Mouse (Mus musculus) right cerebral cortex, postnatal 10 days (tissue): ENCODE data around the gene Ankrd66.

ENCODE experiments used
- DNase-seq, 2 experiments: peaks; one replicate each; pipeline ENCODE4 v3.0.0; 2021; ENCODE audit warnings: low spot score in 2 of 2

The Ankrd66 gene

DNA sequence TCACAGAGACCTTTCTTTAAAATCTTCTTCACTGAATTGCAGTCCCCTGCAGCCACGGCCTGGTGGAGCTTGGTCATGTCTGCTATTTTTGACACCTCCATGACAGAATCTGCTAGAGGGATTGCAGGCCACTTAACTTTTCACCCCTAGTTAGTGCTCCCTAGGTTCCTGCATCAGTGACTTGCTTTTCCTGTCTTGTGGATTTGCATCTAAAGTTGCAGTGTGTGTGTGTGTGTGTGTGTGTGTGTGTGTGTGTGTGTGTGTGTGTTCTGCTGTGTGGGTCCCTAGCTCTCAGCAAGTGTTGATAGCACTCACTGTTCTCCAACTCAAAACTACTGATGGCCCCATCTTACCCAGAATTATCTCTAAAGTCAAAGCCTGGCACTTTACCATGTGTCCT lies at the start of gene Ankrd66:
Gene Ankrd66 (minus strand): TSS at position 101 of the 400 bp plus-strand sequence.
- DNase-seq, result no peak

DNA sequence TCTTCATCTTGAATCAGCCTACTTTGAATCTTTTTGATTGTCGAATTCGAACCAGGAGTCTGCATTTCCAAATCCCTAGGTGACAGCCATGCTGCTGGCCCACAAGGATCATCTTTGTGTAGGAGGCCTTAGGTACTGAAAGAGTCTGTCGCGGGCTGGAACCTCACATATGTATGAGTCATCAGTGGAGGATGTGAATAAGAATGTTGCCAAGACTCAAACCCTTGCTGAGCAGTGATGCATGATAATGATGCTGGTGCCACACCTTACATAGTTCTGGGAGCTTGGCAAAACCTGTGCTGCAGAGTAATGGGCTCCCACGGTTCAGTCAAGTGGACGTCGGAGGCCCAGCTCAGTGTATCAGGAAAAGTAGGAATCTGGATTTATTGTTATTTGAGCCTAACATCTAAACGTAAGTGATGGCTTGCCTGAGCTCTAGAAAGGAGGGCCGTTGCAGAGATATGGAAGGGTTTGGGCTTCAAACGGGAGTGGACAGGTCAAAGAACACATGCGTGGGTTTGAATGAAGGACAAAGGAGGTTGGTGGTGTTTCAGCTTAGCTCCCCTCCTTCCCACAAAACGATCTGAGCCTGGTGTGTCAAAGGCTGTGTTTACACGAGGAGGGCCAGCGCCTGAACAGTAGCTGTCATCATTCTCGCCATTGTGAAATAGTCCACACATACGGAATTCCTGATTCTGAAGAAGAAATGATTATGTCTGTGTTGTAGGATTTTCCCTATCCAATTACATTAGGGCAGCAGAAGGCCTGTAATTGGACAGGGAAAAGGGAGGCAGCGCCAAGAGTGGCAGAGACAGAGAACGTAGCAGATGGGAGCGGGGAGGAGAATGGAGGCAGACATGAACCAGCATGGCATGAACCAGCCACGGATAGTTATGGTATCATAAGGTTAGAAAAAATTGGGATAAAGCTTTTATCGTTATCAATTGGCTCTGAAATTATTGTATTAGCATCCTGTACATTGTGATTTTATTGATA lies 49.2 kb upstream of the Ankrd66 start:
- DNase-seq, result no peak

DNA sequence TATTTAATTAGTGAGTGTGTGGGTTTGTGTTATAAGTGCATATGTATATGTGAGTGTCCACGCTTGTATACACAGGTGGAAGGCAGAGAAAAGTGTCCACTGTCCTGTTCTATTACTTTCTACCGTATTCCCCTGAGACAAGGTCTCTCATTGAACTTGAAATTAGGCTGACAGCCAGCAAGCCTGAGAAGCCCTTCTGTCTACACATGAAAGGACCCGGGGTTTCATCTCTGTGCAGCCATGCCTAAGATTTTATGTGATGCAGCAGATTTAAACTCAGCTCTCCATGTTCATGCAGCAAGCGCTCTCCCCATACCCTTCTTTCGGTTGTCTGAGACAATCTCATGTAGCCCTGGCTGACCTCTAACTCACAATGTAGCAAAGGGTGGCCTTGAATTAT lies 47.1 kb upstream of the Ankrd66 start:
- DNase-seq, result no peak

DNA sequence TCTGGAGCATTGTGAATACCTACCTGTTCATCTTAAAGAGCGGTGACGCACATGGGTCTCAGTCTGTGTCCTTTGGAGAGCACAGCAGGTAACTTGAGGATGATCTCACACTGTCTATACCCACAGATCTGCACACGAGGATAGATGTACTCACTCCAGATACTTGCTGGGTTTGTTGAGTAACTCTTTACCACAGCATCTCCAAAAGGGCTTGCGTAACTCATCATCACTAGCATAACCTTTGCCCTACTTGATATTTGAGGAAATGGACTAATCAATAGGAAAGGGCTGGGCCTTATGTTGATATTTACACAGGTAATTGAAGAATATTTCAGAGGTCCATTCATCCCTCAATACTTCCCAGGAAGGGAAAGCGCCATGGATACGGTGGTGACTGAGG lies 46.3 kb upstream of the Ankrd66 start:
- DNase-seq, result no peak

DNA sequence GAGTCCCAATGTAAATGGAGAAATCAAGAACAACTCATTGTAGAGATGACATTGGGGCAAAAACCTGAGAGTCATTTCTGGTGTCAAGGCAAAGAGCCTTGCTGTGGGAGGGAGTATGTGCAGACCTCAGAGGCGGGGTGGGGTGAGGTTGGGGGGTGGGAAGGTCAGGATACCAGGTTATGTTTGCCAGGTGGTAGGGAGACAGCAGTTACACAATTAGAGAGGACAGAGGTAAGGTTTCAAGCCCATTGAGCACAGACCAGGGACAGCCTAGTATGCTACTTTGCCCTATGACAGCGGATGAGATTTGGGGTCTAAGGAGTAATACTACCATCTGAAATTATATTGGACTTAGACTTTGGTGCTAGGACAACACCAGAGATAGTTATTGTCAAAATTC lies 43.8 kb upstream of the Ankrd66 start:
- no peak for DNase-seq

DNA sequence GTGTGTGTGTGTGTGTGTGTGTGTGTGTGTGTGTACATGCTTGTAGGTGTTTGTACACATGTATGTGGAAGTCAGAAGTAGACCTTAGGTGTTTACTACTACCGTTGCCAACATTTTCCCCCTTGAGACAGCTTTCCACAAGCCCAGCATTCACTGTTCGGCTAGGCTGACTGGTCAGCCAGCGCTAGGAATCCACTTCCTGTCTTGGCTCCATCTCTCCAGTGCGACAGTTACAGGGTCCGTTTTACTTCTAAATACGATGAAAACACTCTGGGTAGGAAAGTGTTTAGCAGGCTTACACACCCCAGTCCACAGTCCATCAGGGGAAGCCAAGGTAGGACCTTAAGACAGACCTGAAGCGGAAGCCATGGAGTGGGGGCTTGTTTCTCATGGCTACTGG lies 41.3 kb upstream of the Ankrd66 start:
- DNase-seq, result no peak

DNA sequence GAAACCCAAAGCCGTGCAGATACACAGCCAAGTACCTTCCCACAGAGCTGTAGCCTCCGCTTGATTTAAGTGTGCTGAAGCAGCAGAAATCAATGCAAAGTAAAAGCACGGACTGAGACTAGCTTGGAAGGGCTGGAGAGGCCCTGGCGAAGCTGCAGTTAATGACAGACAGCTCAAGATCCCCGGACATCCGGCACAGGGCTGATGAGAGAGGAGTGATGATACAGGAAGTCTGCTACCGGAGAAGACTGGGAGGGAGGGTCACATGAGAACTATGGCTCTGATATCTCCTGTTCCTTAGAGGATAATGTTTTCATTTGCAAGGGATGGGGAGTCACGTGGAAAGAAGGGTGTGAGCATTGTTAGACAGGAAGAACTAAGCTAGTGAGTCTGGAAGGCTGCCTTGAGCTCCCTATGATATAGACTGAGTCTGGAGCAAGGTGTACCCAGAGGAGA lies 37.6 kb upstream of the Ankrd66 start:
- DNase-seq, result peak; percentile 26 to 28

DNA sequence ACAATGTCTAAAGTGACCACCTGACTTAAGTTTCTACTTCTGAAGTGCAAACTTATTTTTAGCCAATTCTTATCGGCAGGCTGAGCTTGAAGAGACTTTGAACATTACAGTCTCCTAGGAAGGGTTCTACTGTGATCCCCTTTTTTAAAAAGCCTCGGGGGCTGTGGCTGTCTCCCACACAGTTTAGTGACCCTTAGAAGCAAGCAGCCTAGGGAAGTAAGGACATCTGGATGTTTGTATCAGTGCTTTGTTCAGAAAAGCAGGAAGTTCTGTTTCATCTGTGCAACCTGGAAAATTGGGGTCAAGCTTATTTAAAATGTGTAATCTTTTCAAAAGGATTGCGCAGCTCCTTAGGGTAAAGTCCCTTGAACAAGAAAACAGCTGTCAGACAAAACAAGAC lies 37.0 kb upstream of the Ankrd66 start:
- DNase-seq, result no peak

DNA sequence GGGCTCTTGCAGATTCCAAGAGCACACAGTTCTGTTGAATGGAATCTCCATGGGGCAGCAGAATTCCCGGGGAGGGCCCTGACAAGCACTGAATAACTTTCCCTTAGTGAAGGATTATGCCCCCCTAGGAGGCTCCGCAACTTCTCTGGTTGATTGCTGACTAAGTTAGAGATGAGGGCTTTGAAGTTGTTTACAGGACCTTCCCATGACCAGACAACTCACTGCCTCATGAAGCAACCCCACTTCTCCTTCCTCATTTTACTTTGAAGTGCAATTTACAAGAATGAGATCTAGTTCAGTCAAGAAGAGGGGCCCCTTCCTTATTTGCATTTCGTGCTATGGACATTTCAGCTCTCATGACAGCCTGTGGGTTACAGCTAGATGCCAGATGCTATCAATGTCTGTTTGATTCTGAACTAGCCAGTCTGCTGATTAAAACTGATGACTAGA lies 30.2 kb upstream of the Ankrd66 start:
- DNase-seq, result no peak

DNA sequence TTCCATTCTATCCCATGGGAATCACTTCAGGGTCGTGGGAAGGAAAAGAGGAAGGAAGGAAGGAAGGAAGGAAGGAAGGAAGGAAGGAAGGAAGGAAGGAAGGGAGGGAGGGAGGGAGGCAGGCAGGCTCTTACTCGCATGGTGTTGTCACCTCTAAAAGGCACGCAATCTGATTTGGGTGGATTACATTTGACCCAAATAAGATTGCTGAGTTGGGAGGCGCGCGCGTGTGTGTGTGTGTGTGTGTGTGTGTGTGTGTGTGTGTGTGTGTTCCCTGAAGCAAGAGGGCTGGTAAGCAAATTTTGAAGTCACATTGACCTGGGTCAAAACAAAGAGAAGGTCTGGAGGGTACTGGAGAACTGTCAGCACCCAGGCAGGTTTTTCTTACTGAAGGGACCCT lies 25.8 kb upstream of the Ankrd66 start:
- no peak for DNase-seq

DNA sequence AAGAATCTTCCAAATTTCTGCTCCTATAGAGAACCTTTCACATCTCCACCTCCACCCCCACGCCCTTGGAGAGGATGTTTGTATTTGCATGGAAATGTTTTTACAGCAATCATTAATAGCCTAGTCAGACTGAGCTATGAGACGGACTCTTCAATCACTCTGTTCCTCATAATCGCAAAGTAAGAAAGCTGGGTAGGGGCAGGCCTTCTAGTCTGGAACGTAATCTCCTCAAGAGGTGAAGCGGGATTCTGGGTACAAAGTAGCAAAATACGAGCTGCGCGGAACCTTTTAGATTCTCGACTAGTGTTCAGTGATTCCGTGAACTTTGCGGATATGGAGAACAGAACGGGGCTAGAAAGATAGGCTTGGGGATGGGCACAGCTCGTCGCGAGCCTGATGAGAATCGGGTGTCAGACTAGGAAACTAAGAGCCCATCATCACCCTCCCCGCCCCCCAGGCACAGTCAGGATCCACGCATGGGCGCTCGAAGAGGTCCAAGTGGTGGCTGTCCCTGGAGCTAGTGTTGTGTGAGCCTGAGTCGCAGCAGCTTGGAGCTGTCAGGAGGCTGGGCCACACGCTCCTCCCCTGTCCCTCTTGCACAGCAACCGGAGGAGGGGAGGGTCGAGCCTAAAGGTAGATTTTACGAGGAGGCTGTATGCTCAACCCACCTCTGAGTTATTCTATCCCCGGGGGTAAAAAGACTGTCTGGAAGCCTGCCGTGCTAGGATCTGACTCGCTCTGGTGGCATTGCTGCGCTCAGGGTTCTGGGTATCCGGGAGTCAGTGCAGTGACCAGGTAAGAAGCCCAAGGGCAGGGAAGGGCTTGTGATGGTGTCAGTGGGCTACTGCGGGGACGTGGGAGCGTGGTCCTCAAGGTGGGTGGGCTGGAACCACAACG lies 24.8 kb upstream of the Ankrd66 start, which contains the start of gene Pla2g7:
Gene Pla2g7 (plus strand): TSS at position 107 of the 897 bp plus-strand sequence.
- DNase-seq, result peak; percentile 64 to 66

DNA sequence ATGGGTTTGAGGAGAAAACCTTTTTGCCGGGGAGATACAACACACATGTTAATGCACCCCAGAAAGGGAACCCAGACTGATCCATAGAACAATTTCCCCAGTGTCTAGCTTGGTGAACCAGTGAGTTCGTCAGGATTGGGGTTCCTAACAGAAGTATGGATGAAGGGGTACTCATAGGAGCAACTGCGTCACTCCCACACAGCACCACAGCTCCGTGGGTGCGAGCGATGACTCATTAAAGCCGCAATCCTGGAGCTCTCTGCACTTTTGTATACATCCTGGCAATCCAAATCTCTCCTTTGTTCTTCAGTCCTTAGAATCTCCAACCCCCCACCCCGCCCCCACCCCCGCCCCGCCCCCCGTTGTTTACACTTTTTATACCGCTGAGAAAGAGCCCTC lies 24.2 kb upstream of the Ankrd66 start:
- DNase-seq, result no peak

DNA sequence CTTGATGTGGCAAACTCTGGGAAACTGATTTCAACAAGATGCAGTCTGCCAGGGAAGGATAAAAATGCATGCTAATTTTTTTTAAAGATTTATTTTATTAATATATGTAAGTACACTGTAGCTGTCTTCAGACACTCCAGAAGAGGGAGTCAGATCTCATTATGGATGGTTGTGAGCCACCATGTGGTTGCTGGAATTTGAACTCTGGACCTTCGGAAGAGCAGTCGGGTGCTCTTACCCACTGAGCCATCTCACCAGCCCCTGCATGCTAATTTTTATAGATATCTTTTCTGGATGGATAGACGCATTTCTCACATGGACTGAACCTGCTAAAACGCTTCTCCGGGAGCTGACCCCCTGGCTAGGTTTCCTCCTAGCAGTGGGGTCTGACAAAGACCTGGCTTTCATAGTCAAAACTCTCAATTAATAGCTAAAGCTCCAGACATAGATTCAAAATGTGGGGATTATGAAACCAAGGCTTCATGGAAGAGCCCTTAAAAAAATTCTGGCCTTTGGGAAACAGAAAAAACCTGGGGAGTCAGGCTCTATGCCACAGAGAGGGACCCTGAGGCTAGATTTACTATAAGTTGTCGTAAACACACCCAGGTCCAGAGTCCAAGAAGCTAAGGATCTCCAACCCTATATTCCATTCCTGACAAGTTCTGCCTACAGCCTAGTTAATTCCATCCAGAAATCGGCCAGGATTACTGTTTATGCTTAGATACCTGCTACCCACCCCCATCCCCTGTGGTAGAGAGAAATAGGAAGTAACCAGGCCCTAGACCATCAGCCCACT lies 20.0 kb upstream of the Ankrd66 start:
- DNase-seq, result no peak

DNA sequence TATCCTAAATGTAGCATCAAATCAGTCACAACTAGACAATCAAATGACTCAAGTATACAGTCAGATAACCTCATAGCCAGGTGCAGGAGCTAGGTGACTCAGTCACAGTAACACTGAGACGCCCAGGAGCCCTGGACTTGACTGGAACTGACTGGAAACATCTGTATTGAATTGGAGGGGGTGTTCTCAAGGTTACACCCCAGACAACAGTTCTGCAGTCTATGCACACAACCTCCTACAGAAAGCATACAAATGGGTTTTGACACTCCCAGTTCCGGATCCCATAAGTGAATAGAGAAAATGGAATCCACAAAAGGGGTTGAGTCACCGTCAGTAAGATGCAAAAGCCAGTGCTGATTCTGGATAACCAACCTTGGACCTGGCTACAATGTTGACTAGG lies 15.2 kb upstream of the Ankrd66 start:
- no peak for DNase-seq

DNA sequence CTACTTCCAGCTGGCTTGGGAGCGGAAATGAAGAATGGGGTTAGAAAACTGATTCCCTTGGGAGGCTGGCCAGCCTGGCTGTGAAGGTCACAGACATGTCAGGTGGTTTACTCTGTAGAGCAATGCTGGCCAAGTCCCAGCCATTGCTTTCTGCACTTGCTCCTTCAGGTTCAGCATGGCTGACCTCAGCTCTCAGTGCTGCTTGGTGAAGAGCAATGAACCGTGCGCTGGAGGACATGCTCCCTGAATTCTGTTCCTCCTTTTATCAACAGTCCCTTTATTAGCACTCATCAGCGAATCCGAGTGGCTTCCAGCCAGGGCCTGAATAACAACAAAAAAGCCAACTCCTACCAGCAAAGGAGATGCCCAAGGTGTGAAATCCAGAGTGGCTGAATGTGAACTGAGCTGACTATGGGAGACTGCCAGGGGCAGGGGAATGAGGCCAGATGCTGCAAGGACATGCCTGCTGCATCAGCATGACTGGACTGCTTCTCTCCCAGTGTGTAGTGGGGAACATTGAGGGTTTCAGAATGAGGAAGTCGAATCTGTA lies 14.2 kb upstream of the Ankrd66 start:
- DNase-seq, result peak; percentile 81 to 88

DNA sequence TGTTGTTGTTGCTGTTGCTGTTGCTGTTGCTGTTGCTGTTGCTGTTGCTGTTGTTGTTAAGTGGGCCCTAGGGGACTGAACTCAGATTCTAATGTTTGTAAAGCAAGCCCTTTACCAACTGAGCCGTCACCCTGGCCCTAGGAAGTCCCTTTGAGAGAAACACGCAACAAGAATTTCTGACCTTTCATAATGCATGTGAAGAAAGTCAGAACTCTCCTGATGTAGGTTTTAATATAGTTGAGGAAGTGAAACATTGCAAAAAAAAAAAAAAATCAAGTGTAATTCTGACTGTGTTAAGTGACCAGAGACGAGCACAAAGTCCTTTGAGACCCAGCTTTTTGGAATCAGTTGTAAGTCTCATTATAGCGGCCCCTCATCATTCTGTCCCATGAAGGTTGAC lies 13.7 kb upstream of the Ankrd66 start:
- no peak for DNase-seq

DNA sequence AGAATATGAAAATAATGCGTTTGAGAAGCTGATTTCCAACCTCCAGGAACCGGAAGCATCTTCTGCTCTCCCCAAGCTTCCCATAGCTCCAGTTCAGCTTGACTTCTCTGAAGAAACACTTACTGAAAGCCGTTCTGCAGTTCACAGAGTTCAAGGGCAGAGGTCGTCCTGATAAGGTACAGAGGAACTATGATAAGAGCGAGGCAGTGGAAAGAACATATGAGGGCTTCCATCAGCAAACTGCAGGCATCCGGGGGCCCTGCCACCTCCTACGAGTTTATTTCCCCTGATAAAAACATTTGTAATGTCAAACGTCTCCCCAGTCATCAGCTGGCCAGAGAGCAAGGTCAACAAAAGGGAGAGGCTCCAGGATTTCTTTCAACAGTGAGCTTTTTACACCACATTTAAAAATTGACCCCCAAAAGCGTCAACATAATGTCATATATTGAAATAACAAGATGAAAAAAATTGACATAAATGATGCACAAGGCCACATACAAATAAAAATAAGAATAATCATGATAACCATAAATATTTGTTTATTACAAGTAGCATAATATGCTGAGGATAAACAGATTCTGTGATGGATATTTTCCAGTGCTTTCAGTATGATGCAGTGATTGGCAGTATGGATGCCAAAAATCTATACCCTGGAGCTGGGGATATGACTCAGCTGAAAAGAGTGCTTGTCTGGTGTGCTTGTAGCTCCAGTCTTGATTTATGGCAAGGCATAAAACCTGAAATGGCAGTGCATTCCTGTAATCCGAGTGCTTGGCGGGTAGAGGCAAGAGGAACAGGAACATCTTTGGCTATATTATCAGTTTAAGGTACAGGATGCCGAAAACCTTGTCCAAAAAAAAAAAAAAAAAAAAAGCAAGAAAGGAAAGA lies 11.3 kb upstream of the Ankrd66 start:
- DNase-seq, result no peak

DNA sequence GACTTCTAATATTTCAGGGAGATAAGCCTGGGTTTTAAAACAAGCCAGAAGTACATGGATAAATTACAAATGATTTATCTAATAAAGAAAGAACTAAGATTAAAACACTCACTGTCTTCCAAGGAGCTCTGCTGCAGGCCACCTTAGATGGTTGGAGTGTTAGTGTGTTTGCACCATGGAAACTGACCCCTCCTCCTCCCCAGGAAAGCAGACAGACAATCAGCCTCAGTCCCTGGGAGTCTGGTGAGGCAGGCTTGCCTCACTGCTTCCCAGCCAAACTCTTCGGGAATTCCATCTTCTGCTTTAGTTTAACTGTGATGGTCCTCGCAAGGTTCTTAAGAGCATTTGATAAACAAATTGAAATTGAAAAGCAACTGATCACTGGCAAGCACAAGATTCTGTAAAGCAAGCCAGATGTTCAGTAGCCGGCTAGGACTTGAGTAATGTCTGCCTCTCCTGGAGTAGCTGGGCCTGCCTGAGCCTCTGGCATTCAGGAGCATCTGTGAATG lies 7.7 kb upstream of the Ankrd66 start:
- DNase-seq, result no peak

DNA sequence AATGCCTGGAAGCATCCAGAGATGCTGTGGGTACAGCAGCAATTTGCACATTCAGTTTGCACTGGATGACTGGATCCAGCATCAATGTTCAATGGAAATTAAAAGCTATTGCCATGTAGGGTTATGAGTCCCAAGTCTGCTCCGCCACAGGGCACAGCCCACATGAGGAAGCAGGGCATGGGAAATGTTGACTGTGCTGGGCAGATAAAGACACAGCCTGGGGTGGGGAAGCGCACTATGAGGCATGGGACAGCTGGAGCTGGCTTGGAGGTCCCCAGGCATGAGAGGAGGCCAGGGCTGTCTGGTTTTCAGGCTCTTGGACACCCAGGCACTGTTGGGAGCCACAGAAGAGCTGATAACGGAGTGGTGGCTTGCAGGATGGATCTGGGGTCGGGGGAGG lies 601 bp upstream of the Ankrd66 start:
- DNase-seq, result no peak

DNA sequence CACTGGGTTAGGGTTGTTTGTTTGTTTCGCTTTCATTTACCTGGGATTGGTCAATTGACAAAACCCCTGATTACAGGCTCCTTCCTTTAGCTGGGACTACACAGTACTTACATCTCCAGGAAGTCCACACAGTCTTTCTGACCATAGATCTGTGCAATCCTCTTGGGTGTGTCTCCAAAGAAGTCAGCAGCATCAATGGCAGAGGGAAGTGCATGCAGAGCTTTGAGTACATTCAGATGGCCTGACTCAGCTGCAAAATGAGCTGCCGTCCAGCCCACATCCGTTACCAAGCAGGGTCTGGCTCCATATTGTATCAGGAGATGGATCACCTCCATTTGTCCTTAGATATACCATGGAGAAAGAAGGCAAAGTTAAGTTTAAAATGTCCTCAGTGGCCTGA lies 4.7 kb downstream of the Ankrd66 start:
- DNase-seq, result no peak
